Mouse (Mus musculus) embryonic facial prominence, embryonic 14.5 days (tissue): Measurements from ENCODE around the gene Nploc4. TPM values are rescaled to one million over a fixed set of nuclear protein-coding genes. Genes with fewer than 3 reads are reported as not detected.

Experiments used
- microRNA-seq: library from miRNA; unstranded; fragments of <30 nt; microRNA quantifications from one replicate; pipeline ENCODE4, GENCODE M21; 2016; ENCODE audit warnings: borderline number of aligned reads
- polyA plus RNA-seq: library from polyadenylated mRNA; unstranded; fragments of >200 nt; fragmentation: Nextera tagmentation; extraction: Ambion mirVana; gene quantifications from 2 replicates; pipeline ENCODE4 v1.2.1, GENCODE M21; 2014

Nploc4 gene
- polyA plus RNA-seq, 1 experiment from 2014 or later: 38.1 TPM

Small RNA genes within 50 kb of the gene (microRNA-seq; reads per million reads assigned to microRNA genes)
- not detected for gene Gm23419
- 0.50 reads per million for gene Mir6935

Other genes starting within 250 kb of the Nploc4 start
- 11.1 and 12.0 TPM in 2 replicates for gene Bahcc1, start 204.8 kb downstream of the Nploc4 start, polyA plus RNA-seq
- 2,264 and 2,593 TPM in 2 replicates for gene Actg1, start 89.2 kb downstream of the Nploc4 start, polyA plus RNA-seq
- gene Fscn2, start 76.2 kb downstream of the Nploc4 start, polyA plus RNA-seq: 0.48 and 1.1 TPM in 2 replicates
- 30.0 and 32.7 TPM in 2 replicates for gene Faap100, start 58.9 kb downstream of the Nploc4 start, polyA plus RNA-seq
- 0.63 TPM in 1 of 2 replicates, not detected in the other for gene Tspan10, start 4.9 kb upstream of the Nploc4 start, polyA plus RNA-seq
- gene Pde6g, start 15.8 kb upstream of the Nploc4 start, polyA plus RNA-seq: not detected in 2 replicates
- 12.8 and 15.3 TPM in 2 replicates for gene Oxld1, start 20.4 kb upstream of the Nploc4 start, polyA plus RNA-seq
- gene Ccdc137, start 20.4 kb upstream of the Nploc4 start, polyA plus RNA-seq: 27.7 and 27.9 TPM in 2 replicates
- gene Arl16, start 29.9 kb upstream of the Nploc4 start, polyA plus RNA-seq: 43.2 and 46.4 TPM in 2 replicates
- 135 and 148 TPM in 2 replicates for gene Mrpl12, start 46.9 kb upstream of the Nploc4 start, polyA plus RNA-seq
- gene Slc25a10, start 54.1 kb upstream of the Nploc4 start, polyA plus RNA-seq: 47.6 and 53.1 TPM in 2 replicates
- 1.0 and 1.4 TPM in 2 replicates for gene Gcgr, start 93.0 kb upstream of the Nploc4 start, polyA plus RNA-seq
- 238 and 253 TPM in 2 replicates for gene Mcrip1, start 112.0 kb upstream of the Nploc4 start, polyA plus RNA-seq
- gene Ppp1r27, start 113.4 kb upstream of the Nploc4 start, polyA plus RNA-seq: 9.6 and 9.7 TPM in 2 replicates
- gene P4hb, start 135.5 kb upstream of the Nploc4 start, polyA plus RNA-seq: 996 and 1,037 TPM in 2 replicates
- 558 and 609 TPM in 2 replicates for gene Arhgdia, start 143.9 kb upstream of the Nploc4 start, polyA plus RNA-seq
- 406 and 433 TPM in 2 replicates for gene Alyref, start 160.7 kb upstream of the Nploc4 start, polyA plus RNA-seq
- gene Anapc11, start 160.7 kb upstream of the Nploc4 start, polyA plus RNA-seq: 238 and 242 TPM in 2 replicates
- gene Npb, start 170.8 kb upstream of the Nploc4 start, polyA plus RNA-seq: 1.3 and 1.8 TPM in 2 replicates
- gene Pcyt2, start 180.2 kb upstream of the Nploc4 start, polyA plus RNA-seq: 88.8 and 97.5 TPM in 2 replicates
- gene Sirt7, start 187.5 kb upstream of the Nploc4 start, polyA plus RNA-seq: 21.8 and 23.0 TPM in 2 replicates
- gene Mafg, start 195.9 kb upstream of the Nploc4 start, polyA plus RNA-seq: 26.3 and 26.8 TPM in 2 replicates
- 56.7 and 64.7 TPM in 2 replicates for gene Pycr1, start 206.1 kb upstream of the Nploc4 start, polyA plus RNA-seq
- 3.4 and 3.6 TPM in 2 replicates for gene Myadml2, start 210.4 kb upstream of the Nploc4 start, polyA plus RNA-seq
- 3.6 and 4.9 TPM in 2 replicates for gene Notum, start 223.5 kb upstream of the Nploc4 start, polyA plus RNA-seq
- 93.1 and 100.0 TPM in 2 replicates for gene Aspscr1, start 235.3 kb upstream of the Nploc4 start, polyA plus RNA-seq